Mouse (Mus musculus) forebrain, embryonic 10.5 days (tissue): ENCODE results near the gene Pkdcc. TPM values are rescaled to one million over a fixed set of nuclear protein-coding genes. Genes with fewer than 3 reads are reported as not detected.
A peak's percentile ranks its signal among the peaks of the same experiment; 100 is the strongest.

Experiments
- DNase-seq: peaks from one replicate; pipeline ENCODE4 v3.0.0-alpha.2; 2017; ENCODE audit warnings: low spot score; ENCODE audit errors: extremely low spot score
- H3K27ac ChIP-seq: fragments of 300-500 bp; sonication (generic); 2 replicates; pipeline ENCODE4 v1.5.1; 2016; ENCODE audit warnings: mild to moderate bottlenecking
- H3K27me3 ChIP-seq: fragments of 300-500 bp; sonication (generic); 2 replicates; pipeline ENCODE4 v1.6.1; 2016; ENCODE audit warnings: mild to moderate bottlenecking; ENCODE audit not compliant: poor library complexity, severe bottlenecking
- H3K36me3 ChIP-seq: fragments of 300-500 bp; sonication (generic); replicated peaks from 2 replicates; pipeline ENCODE4 v1.6.1; 2016; ENCODE audit warnings: mild to moderate bottlenecking, moderate library complexity
- H3K4me1 ChIP-seq: fragments of 300-500 bp; sonication (generic); 2 replicates; pipeline ENCODE4 v1.6.1; 2016
- H3K4me3 ChIP-seq: fragments of 300-500 bp; sonication (generic); 2 replicates; pipeline ENCODE4 v1.5.1; 2016; ENCODE audit warnings: mild to moderate bottlenecking, moderate library complexity
- H3K9me3 ChIP-seq: fragments of 300-500 bp; sonication (generic); 2 replicates; pipeline ENCODE4 v1.6.1; 2016; ENCODE audit warnings: mild to moderate bottlenecking, moderate library complexity
- WGBS: fragments of 180-500 bp; shearing (Covaris S2); methylation state at CpG from one replicate; pipeline ENCODE4 v1.1.7; 2016; 5-methylcytosine and 5-hydroxymethylcytosine counted together
- polyA plus RNA-seq: library from polyadenylated mRNA; unstranded; fragments of >200 nt; fragmentation: Nextera tagmentation; extraction: Ambion mirVana; gene quantifications from 2 replicates; pipeline ENCODE4 v1.2.1, GENCODE M21; 2016

Gene Pkdcc
- polyA plus RNA-seq, 1 experiment from 2014 or later = 6.2 TPM

- H3K36me3 ChIP-seq = no peaks in the 10 kb centered on the region
- H3K4me1 ChIP-seq = peaks cover 13% of the 10 kb centered on the region
- 95% methylated on average over 10 of the region's 10 CpGs for WGBS
- DNase-seq = no peak
- no peaks in the 10 kb centered on the region for H3K9me3 ChIP-seq
- H3K4me3 ChIP-seq = no peak overlapping the region
- H3K27ac ChIP-seq = no peak overlapping the region
- H3K27me3 ChIP-seq = peaks cover 30% of the 10 kb centered on the region; the same call in 1 of the 2 replicates
Observed at GRCm38 (mm10) chr17:83235227-83235626, 20.1 kb downstream of the Pkdcc start.

- 86% methylated on average over 8 of the region's 8 CpGs for WGBS
- Histone ChIP-seq H3K36me3 (no peaks in the 10 kb centered on the region), H3K4me3 (no peak overlapping the region), H3K27ac (no peak overlapping the region), H3K9me3 (no peaks in the 10 kb centered on the region), H3K4me1 (peaks cover 13% of the 10 kb centered on the region), H3K27me3 (peaks cover 25% of the 10 kb centered on the region; the same call in 1 of the 2 replicates)
- DNase-seq = no peak
Observed at GRCm38 (mm10) chr17:83236202-83236601, 21.1 kb downstream of the Pkdcc start.

GRCm38 (mm10) chr17:83238123-83239058 is 23.3 kb downstream of the Pkdcc start:
- WGBS = 86% methylated on average over 16 of the region's 16 CpGs
- peaks cover 7% of the 10 kb centered on the region for H3K4me1 ChIP-seq
- DNase-seq = no peak
- peaks cover 13% of the 10 kb centered on the region; the same call in 1 of the 2 replicates for H3K27me3 ChIP-seq
- no peaks in the 10 kb centered on the region for H3K9me3 ChIP-seq
- no peak overlapping the region for H3K27ac ChIP-seq
- no peak overlapping the region for H3K4me3 ChIP-seq
- no peaks in the 10 kb centered on the region for H3K36me3 ChIP-seq

GRCm38 (mm10) chr17:83244502-83244901 is 29.4 kb downstream of the Pkdcc start:
- peaks cover 10% of the 10 kb centered on the region for H3K4me1 ChIP-seq
- H3K4me3 ChIP-seq = no peak overlapping the region
- DNase-seq = no peak
- H3K9me3 ChIP-seq = no peaks in the 10 kb centered on the region
- 80% methylated on average over 1 of the region's 1 CpGs for WGBS
- H3K27me3 ChIP-seq = peaks cover 25% of the 10 kb centered on the region
- no peaks in the 10 kb centered on the region for H3K36me3 ChIP-seq
- H3K27ac ChIP-seq = no peak overlapping the region

DNA sequence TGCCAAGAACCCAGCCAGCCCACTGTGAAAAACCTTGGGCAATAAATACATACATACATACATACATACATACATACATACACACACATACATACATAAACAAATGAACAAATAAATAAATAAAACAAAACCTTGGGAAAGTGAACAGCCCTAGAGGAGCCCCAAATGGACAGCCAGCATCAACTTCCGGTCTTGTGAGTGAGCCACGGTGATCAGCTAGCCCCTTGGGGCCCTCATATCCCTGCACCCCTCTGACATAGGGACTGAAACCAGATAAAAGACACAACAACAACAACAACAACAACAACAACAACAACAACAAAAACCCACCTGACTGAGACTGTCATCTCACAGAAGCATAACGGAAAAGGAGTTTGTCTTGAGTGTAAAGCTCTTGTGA is 30.4 kb downstream of the Pkdcc start:
- Histone ChIP-seq H3K4me3 (no peak overlapping the region), H3K36me3 (no peaks in the 10 kb centered on the region), H3K4me1 (peaks cover 10% of the 10 kb centered on the region), H3K9me3 (no peaks in the 10 kb centered on the region), H3K27me3 (peaks cover 22% of the 10 kb centered on the region), H3K27ac (no peak overlapping the region)
- 89% methylated on average over 3 of the region's 3 CpGs for WGBS
- DNase-seq = no peak

DNA sequence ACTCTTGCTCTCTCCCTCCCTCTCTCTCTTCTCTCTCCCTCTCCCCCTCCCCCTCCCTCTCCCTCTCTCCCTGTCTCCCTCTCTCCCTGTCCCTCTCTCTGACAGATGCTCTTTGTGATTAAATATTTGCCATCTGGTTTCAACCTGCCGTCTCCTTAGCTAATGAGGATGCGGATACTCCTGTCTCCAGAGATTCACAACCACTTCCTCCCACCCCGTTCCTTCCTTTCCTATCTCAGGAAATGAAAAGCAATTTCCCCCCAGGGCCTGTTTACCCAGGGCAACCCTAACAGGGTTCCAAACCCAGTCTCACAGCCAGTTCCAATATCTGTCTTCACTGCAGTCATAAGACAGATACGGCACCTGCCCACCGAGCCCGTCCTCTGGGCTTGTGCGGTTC is 31.0 kb downstream of the Pkdcc start:
- Histone ChIP-seq H3K36me3 (no peaks in the 10 kb centered on the region), H3K27me3 (peaks cover 27% of the 10 kb centered on the region), H3K4me1 (peaks cover 11% of the 10 kb centered on the region), H3K27ac (no peak overlapping the region), H3K9me3 (no peaks in the 10 kb centered on the region), H3K4me3 (no peak overlapping the region)
- WGBS = 74% methylated on average over 7 of the region's 7 CpGs
- DNase-seq = no peak

- H3K27me3 ChIP-seq = peaks cover 38% of the 10 kb centered on the region
- H3K36me3 ChIP-seq = no peaks in the 10 kb centered on the region
- H3K4me3 ChIP-seq = no peak overlapping the region
- H3K27ac ChIP-seq = no peak overlapping the region
- DNase-seq = no peak
- H3K4me1 ChIP-seq = peaks cover 17% of the 10 kb centered on the region
- WGBS = 80% methylated on average over 4 of the region's 4 CpGs
- H3K9me3 ChIP-seq = no peaks in the 10 kb centered on the region
Observed at GRCm38 (mm10) chr17:83247176-83247575, 32.1 kb downstream of the Pkdcc start.

- no peaks in the 10 kb centered on the region for H3K9me3 ChIP-seq
- WGBS = 31% methylated on average over 2 of the region's 2 CpGs
- no peak overlapping the region for H3K27ac ChIP-seq
- H3K27me3 ChIP-seq = peaks cover 47% of the 10 kb centered on the region
- no peak overlapping the region for H3K4me3 ChIP-seq
- no peaks in the 10 kb centered on the region for H3K36me3 ChIP-seq
- H3K4me1 ChIP-seq = peaks cover 17% of the 10 kb centered on the region
- no peak for DNase-seq
Observed at GRCm38 (mm10) chr17:83248467-83248866, 33.4 kb downstream of the Pkdcc start.

GRCm38 (mm10) chr17:83250903-83251526 is 35.9 kb downstream of the Pkdcc start:
- H3K4me1 ChIP-seq = peaks cover 14% of the 10 kb centered on the region
- DNase-seq = no peak
- no peak overlapping the region for H3K27ac ChIP-seq
- H3K9me3 ChIP-seq = no peaks in the 10 kb centered on the region; the same call in 1 of the 2 replicates
- H3K27me3 ChIP-seq = peaks cover 40% of the 10 kb centered on the region
- H3K4me3 ChIP-seq = no peak overlapping the region
- H3K36me3 ChIP-seq = no peaks in the 10 kb centered on the region
- 80% methylated on average over 18 of the region's 18 CpGs for WGBS

GRCm38 (mm10) chr17:83253051-83253649 is 38.1 kb downstream of the Pkdcc start:
- peak; percentile 51 for DNase-seq
- Histone ChIP-seq H3K9me3 (no peaks in the 10 kb centered on the region; the same call in 1 of the 2 replicates), H3K36me3 (no peaks in the 10 kb centered on the region), H3K27me3 (peaks cover 29% of the 10 kb centered on the region), H3K4me1 (peaks cover 8% of the 10 kb centered on the region; the same call in 1 of the 2 replicates), H3K27ac (no peak overlapping the region), H3K4me3 (no peak overlapping the region)
- WGBS = 35% methylated on average over 12 of the region's 12 CpGs

DNA sequence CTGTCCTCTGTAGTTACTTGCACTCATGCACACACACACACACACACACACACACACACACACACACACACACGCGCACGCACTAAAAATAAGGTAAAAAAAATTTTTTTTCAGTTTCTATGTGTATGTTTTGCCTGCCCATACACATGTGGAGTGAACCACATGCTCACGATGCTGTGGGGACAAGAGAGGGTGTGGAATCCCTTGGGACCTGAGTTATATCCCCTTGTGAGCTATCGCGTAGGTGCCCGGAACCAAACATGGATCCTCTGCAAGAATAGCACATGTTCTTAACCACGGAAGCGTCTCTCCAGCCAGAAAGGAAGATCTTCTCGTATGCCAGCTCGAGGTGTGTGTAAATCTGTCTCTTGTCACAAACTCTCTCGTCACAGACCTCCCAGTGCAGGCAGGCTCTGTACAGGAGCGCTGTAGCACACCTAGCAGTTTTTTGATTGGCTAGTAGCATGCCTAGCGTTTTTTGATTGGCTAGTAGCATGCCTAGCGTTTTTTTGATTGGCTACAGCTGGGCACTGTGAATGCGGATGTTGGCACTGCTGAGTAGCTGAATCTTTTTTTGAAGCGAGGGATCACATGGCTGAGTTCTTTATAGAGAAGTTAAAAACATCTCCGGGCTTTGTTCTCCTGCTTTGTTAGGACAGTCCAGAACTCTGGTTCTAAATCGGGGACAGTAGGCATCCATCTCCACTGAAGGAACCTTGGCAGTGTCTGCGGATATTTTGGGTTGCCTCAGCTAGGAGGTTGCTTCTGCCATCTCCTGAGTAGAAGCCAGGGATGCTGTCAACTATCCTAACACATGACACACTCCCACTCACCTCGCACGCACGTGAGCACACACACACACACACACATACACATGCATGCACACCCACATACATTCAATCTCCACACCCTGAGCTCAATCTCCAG is 52.4 kb downstream of the Pkdcc start:
- 61% methylated on average over 23 of the region's 23 CpGs for WGBS
- Histone ChIP-seq H3K36me3 (no peaks in the 10 kb centered on the region), H3K4me3 (peak overlapping the region; percentile 37), H3K9me3 (no peaks in the 10 kb centered on the region), H3K27me3 (peaks cover 1% of the 10 kb centered on the region; the same call in 1 of the 2 replicates), H3K4me1 (peaks cover 9% of the 10 kb centered on the region), H3K27ac (no peak overlapping the region)
- DNase-seq = peak; percentile 70

DNA sequence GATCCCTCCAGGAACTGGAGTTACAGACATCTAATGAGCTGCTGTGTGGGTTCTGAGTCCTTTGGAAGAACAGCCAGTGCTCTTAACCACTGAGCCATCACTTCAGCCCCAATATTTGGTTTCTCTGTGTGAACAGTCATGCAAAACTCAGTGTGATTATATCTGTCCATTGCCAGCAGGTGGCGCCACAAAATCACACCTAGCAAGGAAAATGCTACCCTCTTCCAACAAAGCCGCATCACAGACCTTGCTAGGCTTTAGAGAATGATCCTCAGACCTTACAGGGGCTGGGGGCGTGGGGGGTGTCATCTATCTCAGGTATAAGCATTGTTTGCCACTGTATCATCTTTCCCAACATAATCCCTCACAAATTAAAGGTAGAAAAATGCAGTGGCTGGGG is 56.4 kb downstream of the Pkdcc start:
- DNase-seq = peak; percentile 82
- Histone ChIP-seq H3K27ac (no peak overlapping the region), H3K27me3 (peaks cover 35% of the 10 kb centered on the region), H3K36me3 (no peaks in the 10 kb centered on the region), H3K4me1 (peaks cover 35% of the 10 kb centered on the region), H3K4me3 (no peak overlapping the region), H3K9me3 (no peaks in the 10 kb centered on the region)
- 4% methylated on average over 3 of the region's 3 CpGs for WGBS
